ENCODE assay signal across 22 mouse cellular contexts in genomic region chr15:95777743-95778142, GRCm38 (mm10).
"Had no signal": no experiment of that assay in that cellular context is flagged by ENCODE, and none has a peak within 500 bp of the region (broad histone marks: within the 10 kb centered on the region; RNA-seq: fewer than 3 reads in every experiment).

No protein-coding gene starts in this region.

- ATAC-seq: intestine, postnatal 0 days; liver, embryonic 12.5 days had no signal

- H3K36me3 ChIP-seq: limb, embryonic 10.5 days; limb, embryonic 13.5 days; liver, embryonic 12.5 days; liver, embryonic 15.5 days; lung, embryonic 15.5 days; midbrain, embryonic 10.5 days; neural tube, embryonic 13.5 days had no signal

- H3K4me1 ChIP-seq: limb, embryonic 13.5 days; liver, embryonic 15.5 days; lung, embryonic 15.5 days; midbrain, embryonic 10.5 days had no signal

- H3K4me3 ChIP-seq: layer of hippocampus, adult 2 months; limb, embryonic 10.5 days; limb, embryonic 13.5 days; liver, embryonic 12.5 days; liver, embryonic 15.5 days; lung, embryonic 15.5 days; megakaryocyte, embryonic 14.5 days; midbrain, embryonic 10.5 days; neural tube, embryonic 13.5 days had no signal

- H3K27ac ChIP-seq: kidney, postnatal 0 days; layer of hippocampus, adult 2 months; limb, embryonic 10.5 days; limb, embryonic 13.5 days; liver, embryonic 12.5 days; liver, embryonic 15.5 days; lung, embryonic 15.5 days; midbrain, embryonic 10.5 days; neural tube, embryonic 13.5 days had no signal

- DNase-seq: kidney, adult 2 months; kidney, postnatal 25 days; layer of hippocampus, adult 9-11 months; liver; lung, adult 18-20 months; lung, postnatal 10 days; lung, postnatal 36 days; midbrain, embryonic 14.5 days; retina, postnatal 1 day; right cerebral cortex, postnatal 25 days; thymus, adult 18-20 months had no signal

- H3K9me3 ChIP-seq: limb, embryonic 10.5 days; limb, embryonic 13.5 days; liver, embryonic 12.5 days; liver, embryonic 15.5 days; lung, embryonic 15.5 days; midbrain, embryonic 10.5 days; neural tube, embryonic 13.5 days had no signal

- H3K27me3 ChIP-seq: limb, embryonic 13.5 days; liver, embryonic 15.5 days; lung, embryonic 15.5 days; megakaryocyte, embryonic 14.5 days; neural tube, embryonic 13.5 days had no signal

- H3K9ac ChIP-seq: limb, embryonic 13.5 days; liver, embryonic 12.5 days; liver, embryonic 15.5 days; lung, embryonic 15.5 days; neural tube, embryonic 13.5 days had no signal

- H3K4me2 ChIP-seq: limb, embryonic 13.5 days; liver, embryonic 12.5 days; liver, embryonic 15.5 days; lung, embryonic 15.5 days; neural tube, embryonic 13.5 days had no signal
